Mouse (Mus musculus) ES-Bruce4 (cell line): Measurements from ENCODE around the gene Wdr60.

Experiments used
- CTCF ChIP-seq: IDR thresholded peaks from one replicate; pipeline ENCODE4 v1.8.1; 2011; ENCODE audit warnings: low read depth, low read length
- EP300 ChIP-seq: IDR thresholded peaks from 2 replicates; pipeline ENCODE4 v1.6.1; 2011; ENCODE audit warnings: low read depth, low read length; ENCODE audit not compliant: insufficient read depth
- POLR2A ChIP-seq: IDR thresholded peaks from one replicate; pipeline ENCODE4 v1.8.1; 2011; ENCODE audit warnings: low read length; ENCODE audit not compliant: insufficient read depth

DNA sequence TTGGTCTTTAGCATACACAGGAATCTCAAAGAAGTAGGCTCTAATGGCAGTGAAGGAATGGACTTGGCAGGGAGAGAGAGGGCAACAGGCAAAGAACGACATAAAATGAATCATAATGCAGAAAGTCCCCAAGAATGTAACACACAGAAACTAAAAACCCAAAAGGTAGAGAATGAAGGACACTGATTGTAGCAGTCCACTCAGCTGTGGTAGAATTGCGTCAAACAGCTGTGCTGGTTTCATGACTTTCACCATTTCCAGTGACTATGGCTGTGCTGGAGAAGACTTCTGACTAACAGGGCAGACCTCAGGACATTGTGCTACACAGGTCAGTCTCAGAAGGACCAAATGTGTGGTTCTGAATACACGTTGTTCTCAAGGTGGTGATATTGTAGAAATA lies 45.0 kb upstream of the Wdr60 start:
- TF ChIP-seq CTCF (no peak), POLR2A (no peak), EP300 (no peak)
